Comparison of ENCODE assay signal across 8 mouse cellular contexts in genomic region chr6:125008586-125009128, GRCm38 (mm10). TPM values are rescaled to one million over a fixed set of nuclear protein-coding genes. Genes with fewer than 3 reads are reported as not detected.
DNase-seq lines count a peak whose midpoint lies in the region; ATAC-seq lines count a peak whose summit lies in the region.

No protein-coding gene starts in this region.

- H3K4me2 ChIP-seq in hindbrain, embryonic 12.5 days (replicated peaks), result peak overlapping the region; percentile 89

- peak overlapping the region; percentile 99 for H3K27ac ChIP-seq in hindbrain, embryonic 12.5 days

- H3K4me3 ChIP-seq in hindbrain, embryonic 12.5 days, result peak overlapping the region; percentile 93

- peaks cover 20% of the 10 kb centered on the region; the same call in 1 of the 2 replicates for H3K36me3 ChIP-seq in hindbrain, embryonic 12.5 days

- peaks cover 7% of the 10 kb centered on the region; the same call in 1 of the 2 replicates for H3K27me3 ChIP-seq in hindbrain, embryonic 12.5 days

- no peaks in the 10 kb centered on the region for H3K9me3 ChIP-seq in hindbrain, embryonic 12.5 days (replicated peaks)

- DNase-seq in NIH3T3 (ENCODE audit: low read depth), result peak; percentile 99
- peak; percentile 97 to 98 for DNase-seq in cerebellum, postnatal 10 days
- peak; percentile 97 to 99 for DNase-seq in frontal cortex, postnatal 10 days (ENCODE audit: low spot score in 2 of 2)
- DNase-seq in layer of hippocampus, postnatal 14 days (ENCODE audit: low spot score in 2 of 2), result peak; percentile 96 to 100
- DNase-seq in lung, postnatal 14 days, result peak; percentile 98
- peak; percentile 99 for DNase-seq in retina, adult 2 months (ENCODE audit: low read depth, low spot score)
- peak; percentile 93 to 97 for DNase-seq in thymus, postnatal 36 days

- under 1% methylated on average over 31 of the region's 34 CpGs for WGBS in hindbrain, embryonic 12.5 days

- H3K9ac ChIP-seq in hindbrain, embryonic 12.5 days, result peak overlapping the region; percentile 96

- H3K4me1 ChIP-seq in hindbrain, embryonic 12.5 days, result peaks cover 31% of the 10 kb centered on the region

- peak; percentile 99 for ATAC-seq in hindbrain, embryonic 12.5 days (ENCODE audit: low FRiP score)

RNA-seq across cellular contexts. Expression of gene Zfp384, which starts 0.3 kb away (rescaled TPM):
- 21.6 and 22.3 TPM in 2 replicates for polyA plus RNA-seq in hindbrain, embryonic 12.5 days (2016; fragmentation: Nextera tagmentation; extraction: Ambion mirVana)
- 10 to 100 TPM; 41.9 to 49.2 TPM for total RNA-seq in layer of hippocampus, postnatal 14 days (2021)

RNA-seq across cellular contexts. Expression of gene Pianp, which starts 12.2 kb away (rescaled TPM):
- polyA plus RNA-seq in hindbrain, embryonic 12.5 days (2016; fragmentation: Nextera tagmentation; extraction: Ambion mirVana), result 8.6 and 8.9 TPM in 2 replicates
- total RNA-seq in layer of hippocampus, postnatal 14 days (2021), result 100 to 1,000 TPM; 119 to 120 TPM

RNA-seq across cellular contexts. Expression of gene Ing4, which starts 30.9 kb away (rescaled TPM):
- 151 and 159 TPM in 2 replicates for polyA plus RNA-seq in hindbrain, embryonic 12.5 days (2016; fragmentation: Nextera tagmentation; extraction: Ambion mirVana)
- 10 to 100 TPM; 62.5 to 62.6 TPM for total RNA-seq in layer of hippocampus, postnatal 14 days (2021)

RNA-seq across cellular contexts. Expression of gene Acrbp, which starts 40.8 kb away (rescaled TPM):
- 16.0 and 18.3 TPM in 2 replicates for polyA plus RNA-seq in hindbrain, embryonic 12.5 days (2016; fragmentation: Nextera tagmentation; extraction: Ambion mirVana)
- total RNA-seq in layer of hippocampus, postnatal 14 days (2021), result 1 to 10 TPM; 6.2 to 8.1 TPM

RNA-seq across cellular contexts. Expression of gene Cops7a, which starts 43.3 kb away (rescaled TPM):
- 99.5 and 101 TPM in 2 replicates for polyA plus RNA-seq in hindbrain, embryonic 12.5 days (2016; fragmentation: Nextera tagmentation; extraction: Ambion mirVana)
- 100 to 1,000 TPM; 125 to 128 TPM for total RNA-seq in layer of hippocampus, postnatal 14 days (2021)

Comparison
In these comparisons a context has a peak if more than half of its experiments do, and no peak if none do; other contexts are left out.
1. Peak in every context shown above with its lines: DNase-seq, ATAC-seq, H3K4me3 ChIP-seq and H3K27ac ChIP-seq.